Mouse (Mus musculus): ENCODE measurements around the gene Cul7. TPM values are rescaled to one million over a fixed set of nuclear protein-coding genes. Genes with fewer than 3 reads are reported as not detected.

The Cul7 gene
- polyA plus RNA-seq, 1 experiment from 2014 or later, result 41.9 TPM

DNA sequence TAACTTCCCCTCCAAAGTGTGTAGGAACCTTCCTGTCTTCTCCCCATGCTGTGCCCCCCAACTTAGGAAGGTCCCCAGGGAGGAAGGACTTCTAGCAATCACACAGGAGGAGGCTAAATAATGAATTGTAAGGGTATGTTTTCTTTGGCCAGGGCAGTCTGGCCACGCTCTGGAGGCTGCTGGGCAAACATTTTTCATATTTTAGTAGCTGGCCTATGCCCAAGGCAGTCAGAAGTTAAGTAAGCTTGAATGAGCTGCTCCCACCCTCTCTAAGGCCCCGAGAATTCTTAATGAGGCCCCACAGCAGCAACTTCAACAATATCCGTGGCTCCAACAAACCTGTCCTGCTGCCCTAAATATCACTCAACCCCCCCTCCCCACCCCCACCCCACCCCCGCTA lies 37.3 kb upstream of the Cul7 start:
- ATAC-seq, result no peak
- 0 out of 2 replicates have a peak overlapping the region, but pooled peaks have one; percentile 10 for H3K9ac ChIP-seq (ENCODE audit: low read depth, low read length)

DNA sequence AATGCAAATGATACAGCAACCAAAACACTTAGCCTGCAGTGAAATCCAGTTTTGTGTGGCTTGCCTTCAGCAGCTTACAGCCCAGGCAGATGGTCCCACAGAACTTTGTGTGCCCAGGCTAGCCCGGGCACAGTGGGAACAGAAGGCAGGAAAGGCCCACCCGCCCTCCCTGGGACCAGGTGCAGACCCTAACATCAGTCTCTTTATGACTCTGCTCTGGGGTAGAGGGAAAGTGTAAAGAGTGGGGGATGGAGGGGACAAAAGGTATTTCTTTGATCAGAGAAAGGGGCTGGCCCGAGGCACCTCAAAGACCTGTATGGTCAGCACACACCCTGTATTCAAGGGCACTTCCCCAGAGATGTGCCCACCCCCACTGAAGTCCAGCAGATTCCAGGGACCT lies 36.9 kb upstream of the Cul7 start:
- Histone ChIP-seq H3K4me1 (ENCODE audit: control insufficient read depth, insufficient read depth, low read length) (peaks cover 12% of the 10 kb centered on the region), H3K36me3 (ENCODE audit: control insufficient read depth, insufficient read depth, low read length) (no peaks in the 10 kb centered on the region), H3K4me2 (ENCODE audit: low read length) (no peak overlapping the region), H3K27ac (ENCODE audit: low read length) (no peak overlapping the region), H3K27me3 (ENCODE audit: control insufficient read depth, insufficient read depth, low read depth, low read length) (no peaks in the 10 kb centered on the region), H3K9me3 (replicated peaks; ENCODE audit: control insufficient read depth, low read length, poor library complexity, severe bottlenecking) (no peaks in the 10 kb centered on the region), H3K4me3 (ENCODE audit: low read depth, low read length) (no peak overlapping the region), H3K9ac (ENCODE audit: low read depth, low read length) (no peak overlapping the region)
- ATAC-seq, result no peak
- 68% methylated on average over 3 of the region's 3 CpGs for WGBS

More for the DNA sequence above, 37.3 kb upstream of the Cul7 start:
- Histone ChIP-seq H3K4me3 (ENCODE audit: low read depth, low read length) (no peak overlapping the region), H3K27ac (ENCODE audit: low read length) (no peak overlapping the region), H3K4me2 (ENCODE audit: low read length) (no peak overlapping the region), H3K27me3 (ENCODE audit: control insufficient read depth, insufficient read depth, low read depth, low read length) (no peaks in the 10 kb centered on the region), H3K9me3 (replicated peaks; ENCODE audit: control insufficient read depth, low read length, poor library complexity, severe bottlenecking) (no peaks in the 10 kb centered on the region), H3K36me3 (ENCODE audit: control insufficient read depth, insufficient read depth, low read length) (no peaks in the 10 kb centered on the region), H3K4me1 (ENCODE audit: control insufficient read depth, insufficient read depth, low read length) (peaks cover 8% of the 10 kb centered on the region; the same call in 1 of the 2 replicates)
- WGBS, result 41% methylated on average over 4 of the region's 4 CpGs

DNA sequence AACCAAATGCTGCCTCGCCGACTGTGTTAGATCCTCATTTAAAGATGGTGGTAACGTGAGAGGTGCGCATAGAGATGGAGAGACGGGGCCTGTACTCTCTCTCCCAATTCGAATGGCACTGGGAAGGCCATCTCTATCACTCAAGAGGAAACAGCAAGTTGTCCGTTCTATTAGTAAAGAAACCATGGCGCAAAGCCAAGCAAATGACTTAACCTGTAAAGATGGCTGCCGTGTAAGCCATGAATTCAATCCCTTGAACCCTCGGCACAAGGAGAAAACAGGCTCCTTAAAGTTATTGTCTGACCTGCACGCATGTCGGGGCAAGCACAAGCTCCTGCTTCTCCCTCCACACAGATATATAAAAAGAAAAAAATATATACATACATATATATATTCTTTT lies 32.3 kb upstream of the Cul7 start:
- ATAC-seq, result no peak
- Histone ChIP-seq H3K9ac (ENCODE audit: low read depth, low read length) (no peak overlapping the region), H3K36me3 (ENCODE audit: control insufficient read depth, insufficient read depth, low read length) (no peaks in the 10 kb centered on the region), H3K4me3 (ENCODE audit: low read depth, low read length) (no peak overlapping the region), H3K4me1 (ENCODE audit: control insufficient read depth, insufficient read depth, low read length) (peaks cover 32% of the 10 kb centered on the region), H3K9me3 (replicated peaks; ENCODE audit: control insufficient read depth, low read length, poor library complexity, severe bottlenecking) (no peaks in the 10 kb centered on the region), H3K27ac (ENCODE audit: low read length) (no peak overlapping the region), H3K27me3 (ENCODE audit: control insufficient read depth, insufficient read depth, low read depth, low read length) (no peaks in the 10 kb centered on the region), H3K4me2 (ENCODE audit: low read length) (no peak overlapping the region)
- 72% methylated on average over 12 of the region's 12 CpGs for WGBS

DNA sequence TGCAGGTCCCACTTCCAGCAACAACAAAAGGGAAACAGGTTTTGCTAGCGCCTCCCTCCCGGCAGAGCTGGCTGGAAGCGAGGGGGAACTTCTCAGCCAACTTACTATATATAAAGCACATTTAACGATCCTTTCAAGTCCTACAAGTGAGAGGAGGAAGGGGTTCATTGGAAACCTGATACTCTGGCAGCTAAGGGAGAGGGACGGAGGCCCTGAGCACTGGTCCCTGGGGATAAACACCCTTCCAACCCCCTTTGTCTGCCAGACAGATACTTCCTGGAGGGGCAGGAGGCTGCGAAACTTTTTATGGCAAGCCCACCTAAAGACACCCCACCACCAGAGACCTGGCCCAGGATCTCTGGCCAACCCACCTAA lies 31.8 kb upstream of the Cul7 start:
- H3K4me3 ChIP-seq (ENCODE audit: low read depth, low read length), result no peak overlapping the region
- peak overlapping the region; percentile 49; the same call in 1 of the 2 replicates for H3K9ac ChIP-seq (ENCODE audit: low read depth, low read length)
- WGBS, result 13% methylated on average over 6 of the region's 6 CpGs
- H3K4me2 ChIP-seq (ENCODE audit: low read length), result peak overlapping the region; percentile 27; the same call in 1 of the 2 replicates
- peak overlapping the region; percentile 66 for H3K27ac ChIP-seq (ENCODE audit: low read length)
- H3K9me3 ChIP-seq (replicated peaks; ENCODE audit: control insufficient read depth, low read length, poor library complexity, severe bottlenecking), result no peaks in the 10 kb centered on the region
- no peaks in the 10 kb centered on the region for H3K27me3 ChIP-seq (ENCODE audit: control insufficient read depth, insufficient read depth, low read depth, low read length)
- ATAC-seq, result no peak
- no peaks in the 10 kb centered on the region for H3K36me3 ChIP-seq (ENCODE audit: control insufficient read depth, insufficient read depth, low read length)
- peaks cover 29% of the 10 kb centered on the region for H3K4me1 ChIP-seq (ENCODE audit: control insufficient read depth, insufficient read depth, low read length)

DNA sequence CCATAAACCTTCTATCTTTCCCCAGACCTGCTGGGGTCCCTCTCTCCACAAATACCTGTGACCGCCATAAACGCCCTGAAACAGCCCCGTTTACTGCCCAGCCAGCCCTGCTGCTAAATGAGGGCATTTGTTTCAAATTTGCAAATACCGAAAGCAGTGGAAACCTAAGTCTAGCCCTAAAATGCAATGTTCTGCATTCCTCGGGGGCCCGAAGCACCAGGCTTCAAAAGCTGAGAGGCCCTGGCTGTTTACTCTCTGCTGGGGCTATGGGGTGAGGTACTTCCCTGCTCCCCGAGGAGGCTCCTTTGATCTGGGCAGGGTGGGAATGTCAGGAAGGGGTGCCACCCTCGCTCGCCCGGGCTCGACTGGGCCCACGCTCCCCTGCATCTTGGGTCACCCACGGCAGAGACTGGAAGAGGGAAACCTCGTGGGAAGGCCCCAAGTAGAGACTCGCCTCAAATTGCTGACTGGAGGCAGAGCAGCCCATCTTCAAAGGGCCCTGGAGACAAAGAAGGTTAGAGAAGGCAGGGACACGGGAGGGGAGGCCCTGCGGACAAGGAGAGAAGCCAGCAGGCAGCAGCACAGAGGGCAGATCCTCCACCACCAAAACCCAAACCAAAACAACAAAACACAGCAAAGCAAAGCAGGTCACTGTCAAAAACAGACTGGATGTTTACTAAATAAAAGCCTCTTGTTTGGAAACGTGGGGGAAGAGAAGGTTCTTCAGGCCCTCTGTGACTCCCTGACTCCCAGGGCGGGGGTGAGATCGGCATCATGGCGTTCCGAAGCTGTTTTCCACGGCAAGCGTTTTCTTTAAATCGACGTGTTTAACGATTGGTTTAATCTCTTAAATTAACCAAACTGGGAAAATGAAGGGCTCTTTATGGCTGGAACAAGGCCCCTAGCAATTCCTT lies 31.1 kb upstream of the Cul7 start:
- H3K9ac ChIP-seq (ENCODE audit: low read depth, low read length), result peak overlapping the region; percentile 49
- H3K27ac ChIP-seq (ENCODE audit: low read length), result peak overlapping the region; percentile 66
- peaks cover 32% of the 10 kb centered on the region for H3K4me1 ChIP-seq (ENCODE audit: control insufficient read depth, insufficient read depth, low read length)
- no peak overlapping the region; the same call in 1 of the 2 replicates for H3K4me3 ChIP-seq (ENCODE audit: low read depth, low read length)
- no peaks in the 10 kb centered on the region for H3K27me3 ChIP-seq (ENCODE audit: control insufficient read depth, insufficient read depth, low read depth, low read length)
- ATAC-seq, result 0 out of 2 replicates have a peak, but pooled peaks have one; percentile 33
- no peaks in the 10 kb centered on the region for H3K9me3 ChIP-seq (replicated peaks; ENCODE audit: control insufficient read depth, low read length, poor library complexity, severe bottlenecking)
- H3K36me3 ChIP-seq (ENCODE audit: control insufficient read depth, insufficient read depth, low read length), result no peaks in the 10 kb centered on the region
- H3K4me2 ChIP-seq (ENCODE audit: low read length), result peak overlapping the region; percentile 27
- 7% methylated on average over 27 of the region's 27 CpGs for WGBS

DNA sequence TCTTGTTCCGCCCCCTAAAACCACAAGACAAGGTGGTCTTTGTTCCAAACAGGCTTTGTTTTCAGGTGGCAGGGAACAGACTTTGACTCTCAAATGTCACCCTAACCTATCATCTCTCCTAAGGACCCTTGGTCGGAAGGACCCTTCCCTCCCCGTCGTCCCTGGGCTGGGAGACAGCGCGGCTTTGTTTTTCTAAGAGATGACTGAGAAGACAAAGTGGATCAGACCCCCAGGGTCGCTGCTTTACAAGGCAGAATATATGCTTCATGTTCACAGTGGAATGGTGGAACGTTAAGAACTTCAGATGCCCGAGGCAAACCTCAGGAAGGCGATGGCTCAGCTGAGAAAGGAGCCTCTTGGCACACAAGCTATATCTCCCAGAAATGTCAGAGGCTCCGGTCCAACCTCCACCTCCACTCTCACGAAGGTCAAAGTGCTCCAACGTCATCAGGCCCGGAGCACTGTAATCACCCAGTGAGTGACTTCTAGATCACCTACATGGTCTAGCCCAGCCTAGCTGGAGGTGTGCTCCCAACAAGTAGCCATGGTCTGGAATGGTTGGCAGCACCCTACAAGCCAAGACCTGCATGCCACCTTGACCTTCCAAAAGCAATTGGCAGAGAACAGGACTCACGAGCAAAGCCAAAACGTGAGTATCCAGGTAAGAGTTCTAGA lies 30.3 kb upstream of the Cul7 start:
- H3K27ac ChIP-seq (ENCODE audit: low read length), result peak overlapping the region; percentile 66
- WGBS, result 35% methylated on average over 16 of the region's 16 CpGs
- peaks cover 38% of the 10 kb centered on the region for H3K4me1 ChIP-seq (ENCODE audit: control insufficient read depth, insufficient read depth, low read length)
- H3K27me3 ChIP-seq (ENCODE audit: control insufficient read depth, insufficient read depth, low read depth, low read length), result no peaks in the 10 kb centered on the region
- ATAC-seq, result 0 out of 2 replicates have a peak, but pooled peaks have one; percentile 22
- H3K4me3 ChIP-seq (ENCODE audit: low read depth, low read length), result no peak overlapping the region; the same call in 1 of the 2 replicates
- H3K9me3 ChIP-seq (replicated peaks; ENCODE audit: control insufficient read depth, low read length, poor library complexity, severe bottlenecking), result no peaks in the 10 kb centered on the region
- peak overlapping the region; percentile 49; the same call in 1 of the 2 replicates for H3K9ac ChIP-seq (ENCODE audit: low read depth, low read length)
- H3K4me2 ChIP-seq (ENCODE audit: low read length), result peak overlapping the region; percentile 27
- H3K36me3 ChIP-seq (ENCODE audit: control insufficient read depth, insufficient read depth, low read length), result no peaks in the 10 kb centered on the region

DNA sequence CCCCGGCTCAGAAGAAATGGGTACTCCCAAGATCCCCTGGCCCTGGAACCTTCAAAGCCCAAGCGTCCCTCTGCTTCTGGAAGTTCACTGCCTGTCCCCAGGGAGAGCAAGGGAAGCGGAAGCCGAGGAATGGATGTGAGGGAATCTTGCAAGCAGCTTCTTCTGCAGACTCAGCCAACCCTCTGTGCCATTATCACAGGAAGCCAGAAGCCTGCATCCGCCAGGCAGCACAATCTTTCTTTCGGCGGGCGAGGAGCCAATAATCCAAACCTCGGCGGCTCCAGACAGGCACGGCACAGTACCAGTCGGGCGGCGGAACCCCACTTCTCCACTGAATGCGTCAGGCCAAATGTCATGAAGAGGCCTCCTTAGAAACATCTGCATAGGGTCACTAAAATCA lies 28.8 kb upstream of the Cul7 start:
- no peaks in the 10 kb centered on the region for H3K27me3 ChIP-seq (ENCODE audit: control insufficient read depth, insufficient read depth, low read depth, low read length)
- H3K36me3 ChIP-seq (ENCODE audit: control insufficient read depth, insufficient read depth, low read length), result no peaks in the 10 kb centered on the region
- H3K9ac ChIP-seq (ENCODE audit: low read depth, low read length), result no peak overlapping the region
- peak overlapping the region; percentile 6; the same call in 1 of the 2 replicates for H3K27ac ChIP-seq (ENCODE audit: low read length)
- no peak overlapping the region for H3K4me3 ChIP-seq (ENCODE audit: low read depth, low read length)
- 64% methylated on average over 15 of the region's 15 CpGs for WGBS
- no peak overlapping the region; the same call in 1 of the 2 replicates for H3K4me2 ChIP-seq (ENCODE audit: low read length)
- H3K4me1 ChIP-seq (ENCODE audit: control insufficient read depth, insufficient read depth, low read length), result peaks cover 38% of the 10 kb centered on the region
- no peaks in the 10 kb centered on the region for H3K9me3 ChIP-seq (replicated peaks; ENCODE audit: control insufficient read depth, low read length, poor library complexity, severe bottlenecking)
- ATAC-seq, result no peak

DNA sequence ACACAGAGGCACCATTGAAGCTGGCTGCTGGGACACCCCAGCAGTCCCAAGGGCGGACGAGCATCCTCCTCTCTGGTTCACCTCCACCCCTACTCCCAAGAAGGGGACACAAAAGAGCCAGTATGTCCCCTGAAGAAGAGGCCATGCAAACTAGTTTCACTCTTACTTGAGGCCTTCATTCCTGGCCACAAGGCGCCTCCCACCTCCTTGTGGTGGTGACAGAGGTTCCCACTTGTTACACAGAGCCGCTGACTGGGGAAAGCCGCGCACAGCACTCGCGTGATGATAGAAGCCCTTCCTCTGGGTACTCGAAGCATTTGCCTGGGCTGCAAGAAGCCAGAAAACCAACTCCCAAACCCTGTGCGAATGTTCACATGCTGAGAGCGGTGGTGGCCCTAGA lies 27.9 kb upstream of the Cul7 start:
- Histone ChIP-seq H3K4me2 (ENCODE audit: low read length) (no peak overlapping the region), H3K27me3 (ENCODE audit: control insufficient read depth, insufficient read depth, low read depth, low read length) (no peaks in the 10 kb centered on the region), H3K36me3 (ENCODE audit: control insufficient read depth, insufficient read depth, low read length) (no peaks in the 10 kb centered on the region), H3K9me3 (replicated peaks; ENCODE audit: control insufficient read depth, low read length, poor library complexity, severe bottlenecking) (no peaks in the 10 kb centered on the region), H3K4me3 (ENCODE audit: low read depth, low read length) (no peak overlapping the region), H3K9ac (ENCODE audit: low read depth, low read length) (no peak overlapping the region), H3K27ac (ENCODE audit: low read length) (no peak overlapping the region), H3K4me1 (ENCODE audit: control insufficient read depth, insufficient read depth, low read length) (peaks cover 40% of the 10 kb centered on the region)
- 88% methylated on average over 11 of the region's 11 CpGs for WGBS
- no peak for ATAC-seq
